Mouse (Mus musculus): ENCODE measurements around the gene Abhd10.

DNA sequence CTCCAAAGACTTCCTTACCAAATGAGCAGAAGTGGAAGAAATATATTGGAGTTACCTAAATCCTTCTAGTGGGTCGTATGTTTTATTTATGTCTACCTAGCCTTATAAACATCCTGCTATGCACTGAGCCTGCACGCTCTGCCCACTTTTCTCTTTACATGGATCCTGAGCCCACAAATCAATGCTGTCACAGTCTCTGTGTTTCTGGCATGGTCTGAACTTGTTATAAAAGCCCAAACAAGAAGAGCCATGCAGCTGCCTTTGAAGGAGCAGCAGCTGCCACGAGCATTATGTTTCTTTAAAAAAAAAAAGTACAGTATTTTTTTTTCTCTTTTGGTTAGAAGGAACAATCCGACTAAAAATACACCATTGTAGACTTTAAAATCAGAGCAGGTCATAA, 24.7 kb upstream of the Abhd10 start:
- TF ChIP-seq POLR2A (IDR thresholded peaks at IDR 0.05; ENCODE audit: insufficient read depth, low read depth, low read length) = no peak
- no peak for TF ChIP-seq CTCF (IDR thresholded peaks at IDR 0.05; ENCODE audit: insufficient read depth, low read depth, low read length)
